In genomic region chr17:32680404-32680803, GRCm38 (mm10) we compare ENCODE assay signal across 10 mouse cellular contexts. TPM values are rescaled to one million over a fixed set of nuclear protein-coding genes. Genes with fewer than 3 reads are reported as not detected.
A peak's percentile ranks its signal among the peaks of the same experiment; 100 is the strongest.
DNase-seq lines count a peak whose midpoint lies in the region; ATAC-seq and TF ChIP-seq lines count a peak whose summit lies in the region.
"Had no signal": no experiment of that assay in that cellular context is flagged by ENCODE, and none has a peak within 500 bp of the region (broad histone marks: within the 10 kb centered on the region; RNA-seq: fewer than 3 reads in every experiment).

No protein-coding gene starts in this region.

- no peak for ATAC-seq in frontal cortex, adult (ENCODE audit: low TSS enrichment)
- no peak for ATAC-seq in kidney, postnatal 0 days (replicated peaks; ENCODE audit: low FRiP score, low read depth)
- peak; percentile 60; the same call in 1 of the 2 replicates for ATAC-seq in megakaryocyte progenitor cell, adult 5-6 weeks (replicated peaks; ENCODE audit: poor library complexity)
- ATAC-seq in erythroid progenitor cell, adult 5-6 weeks (replicated peaks; ENCODE audit: low FRiP score, poor library complexity, severe bottlenecking), result no peak

- no peaks in the 10 kb centered on the region for H3K4me1 ChIP-seq in spleen, adult 2 months (ENCODE audit: control insufficient read depth, insufficient read depth, insufficient read length)
- no peaks in the 10 kb centered on the region for H3K4me1 ChIP-seq in kidney, postnatal 0 days (replicated peaks; ENCODE audit: insufficient read depth, low read length)

- no peak overlapping the region for H3K27ac ChIP-seq in spleen, adult 2 months (ENCODE audit: insufficient read depth, low read length)
- no peak overlapping the region for H3K27ac ChIP-seq in kidney, postnatal 0 days
- H3K27ac ChIP-seq: limb, embryonic 12.5 days had no signal

- no peaks in the 10 kb centered on the region for H3K9me3 ChIP-seq in kidney, postnatal 0 days (replicated peaks; ENCODE audit: low read length)
- H3K9me3 ChIP-seq: limb, embryonic 12.5 days had no signal

- H3K4me2 ChIP-seq in kidney, postnatal 0 days (ENCODE audit: low read length), result no peak overlapping the region
- H3K4me2 ChIP-seq: limb, embryonic 12.5 days had no signal

- DNase-seq in frontal cortex, postnatal 25 days (ENCODE audit: low spot score in 2 of 2), result peak; percentile 11 to 19
- DNase-seq in spleen, adult 2 months (ENCODE audit: low read depth in 1 of 2, low spot score in 2 of 2), result peak; percentile 27 to 29
- no peak for DNase-seq in spleen, adult 12 weeks (ENCODE audit: low spot score)
- peak; percentile 71 to 76 for DNase-seq in cerebellum, postnatal 14 days
- DNase-seq in kidney, postnatal 0 days (ENCODE audit: low spot score), result peak; percentile 63

- peak; percentile 28; the same call in 1 of the 2 replicates for TF ChIP-seq CTCF in spleen, adult 2 months (IDR thresholded peaks at IDR 0.05; ENCODE audit: extremely low read depth, insufficient read depth, insufficient read length, insufficient replicate concordance)
- peak; percentile 89 for TF ChIP-seq CTCF in kidney, postnatal 0 days (IDR thresholded peaks at IDR 0.05; ENCODE audit: low read depth)

- TF ChIP-seq POLR2A in spleen, adult 2 months (IDR thresholded peaks at IDR 0.05; ENCODE audit: low read depth, low read length), result no peak

- H3K27me3 ChIP-seq in spleen, adult 2 months (ENCODE audit: control insufficient read depth, insufficient read depth, low read length), result no peaks in the 10 kb centered on the region; the same call in 1 of the 2 replicates
- no peaks in the 10 kb centered on the region for H3K27me3 ChIP-seq in kidney, postnatal 0 days (ENCODE audit: insufficient read depth, low read length)
- H3K27me3 ChIP-seq: limb, embryonic 12.5 days had no signal

- no peak overlapping the region for H3K4me3 ChIP-seq in spleen, adult 2 months (ENCODE audit: extremely low read depth, insufficient read depth, insufficient read length)
- H3K4me3 ChIP-seq in kidney, postnatal 0 days (replicated peaks; ENCODE audit: low read depth, low read length), result no peak overlapping the region
- H3K4me3 ChIP-seq: limb, embryonic 12.5 days had no signal

- H3K36me3 ChIP-seq in spleen, adult 2 months (ENCODE audit: control insufficient read depth, insufficient read depth, low read length), result no peaks in the 10 kb centered on the region
- H3K36me3 ChIP-seq in kidney, postnatal 0 days (ENCODE audit: insufficient read depth, low read length), result no peaks in the 10 kb centered on the region
- H3K36me3 ChIP-seq: limb, embryonic 12.5 days had no signal

- 4% methylated on average over 2 of the region's 2 CpGs for WGBS in spleen, adult 2 months
- 9% methylated on average over 2 of the region's 2 CpGs for WGBS in kidney, postnatal 0 days

- no peak overlapping the region for H3K9ac ChIP-seq in kidney, postnatal 0 days (ENCODE audit: low read depth, low read length)
- H3K9ac ChIP-seq: limb, embryonic 12.5 days had no signal

RNA-seq across cellular contexts. Expression of gene Cyp4f15, which starts 5.0 kb away (rescaled TPM):
- 0.04 TPM in 1 of 2 replicates, not detected in the other for polyA plus RNA-seq in spleen, adult 2 months (2012; rRNA removed)
- 0.39 and 0.47 TPM in 2 replicates for polyA plus RNA-seq in kidney, postnatal 0 days (2015; fragmentation: Nextera tagmentation; extraction: Ambion mirVana)
- total RNA-seq in megakaryocyte progenitor cell, adult 5-6 weeks (2015), result not detected in 2 replicates
- not detected in 2 replicates for total RNA-seq in megakaryocyte progenitor cell, adult 5-6 weeks (2017)
- not detected in 2 replicates for total RNA-seq in erythroid progenitor cell, adult 5-6 weeks (2015; ENCODE audit: low replicate concordance)
- total RNA-seq in erythroid progenitor cell, adult 5-6 weeks (2017; ENCODE audit: low replicate concordance), result not detected in 2 replicates
- polyA plus RNA-seq: stomach, embryonic 14.5 days had no signal

RNA-seq across cellular contexts. Expression of gene Cyp4f40, which starts 21.7 kb away (rescaled TPM):
- 0.09 TPM in 1 of 2 replicates, not detected in the other for polyA plus RNA-seq in spleen, adult 2 months (2012; rRNA removed)
- 0.05 TPM in 1 of 2 replicates, not detected in the other for polyA plus RNA-seq in kidney, postnatal 0 days (2015; fragmentation: Nextera tagmentation; extraction: Ambion mirVana)
- total RNA-seq in megakaryocyte progenitor cell, adult 5-6 weeks (2015), result not detected in 2 replicates
- total RNA-seq in megakaryocyte progenitor cell, adult 5-6 weeks (2017), result not detected in 2 replicates
- total RNA-seq in erythroid progenitor cell, adult 5-6 weeks (2015; ENCODE audit: low replicate concordance), result not detected in 2 replicates
- not detected in 2 replicates for total RNA-seq in erythroid progenitor cell, adult 5-6 weeks (2017; ENCODE audit: low replicate concordance)
- polyA plus RNA-seq: limb, embryonic 12.5 days had no signal

RNA-seq across cellular contexts. Expression of gene Cyp4f37, which starts 59.3 kb away (rescaled TPM):
- 0.54 and 1.3 TPM in 2 replicates for polyA plus RNA-seq in spleen, adult 2 months (2012; rRNA removed)
- polyA plus RNA-seq in kidney, postnatal 0 days (2015; fragmentation: Nextera tagmentation; extraction: Ambion mirVana), result not detected in 2 replicates
- total RNA-seq in megakaryocyte progenitor cell, adult 5-6 weeks (2015), result not detected in 2 replicates
- not detected in 2 replicates for total RNA-seq in megakaryocyte progenitor cell, adult 5-6 weeks (2017)
- not detected in 2 replicates for total RNA-seq in erythroid progenitor cell, adult 5-6 weeks (2015; ENCODE audit: low replicate concordance)
- total RNA-seq in erythroid progenitor cell, adult 5-6 weeks (2017; ENCODE audit: low replicate concordance), result not detected in 2 replicates
- polyA plus RNA-seq: limb, embryonic 12.5 days; stomach, embryonic 14.5 days had no signal
